ENCODE assay signal across 7 mouse cellular contexts in genomic region chr10:34019302-34020075, GRCm38 (mm10). TPM values are rescaled to one million over a fixed set of nuclear protein-coding genes. Genes with fewer than 3 reads are reported as not detected.
DNase-seq lines count a peak whose midpoint lies in the region; ATAC-seq lines count a peak whose summit lies in the region.

Gene Rwdd1 (minus strand): TSS chr10:34019624.

- under 1% methylated on average over 82 of the region's 82 CpGs for WGBS in intestine, embryonic 15.5 days
- WGBS in midbrain, embryonic 10.5 days: under 1% methylated on average over 82 of the region's 82 CpGs

- H3K4me2 ChIP-seq in intestine, embryonic 15.5 days (replicated peaks): peak within 1 kb of the TSS; percentile 79

- H3K27ac ChIP-seq in intestine, embryonic 15.5 days: peak within 1 kb of the TSS; percentile 95
- H3K27ac ChIP-seq in midbrain, embryonic 10.5 days (replicated peaks): peak within 1 kb of the TSS; percentile 94

- H3K36me3 ChIP-seq in intestine, embryonic 15.5 days: no peaks in the 10 kb centered on the region
- H3K36me3 ChIP-seq in midbrain, embryonic 10.5 days: no peaks in the 10 kb centered on the region

- H3K4me3 ChIP-seq in intestine, embryonic 15.5 days (replicated peaks): peak within 1 kb of the TSS; percentile 74
- H3K4me3 ChIP-seq in midbrain, embryonic 10.5 days: peak within 1 kb of the TSS; percentile 91

- H3K4me1 ChIP-seq in intestine, embryonic 15.5 days (replicated peaks): peaks cover 3% of the 10 kb centered on the region; the same call in 1 of the 2 replicates
- peaks cover 22% of the 10 kb centered on the region for H3K4me1 ChIP-seq in midbrain, embryonic 10.5 days

- intact Hi-C loops in gastrocnemius, postnatal 36 days (cut with DNase I): no loop called here
- intact Hi-C loops in left cerebral cortex, postnatal 25 days (cut with DNase I): loop anchor here (1.0 to 5.0 kb wide), 3 partner anchors 188 to 278 kb away; partner anchors contain the start of genes Dse, Tspyl1 and Tspyl4

- H3K27me3 ChIP-seq in intestine, embryonic 15.5 days (replicated peaks): no peaks in the 10 kb centered on the region
- H3K27me3 ChIP-seq in midbrain, embryonic 10.5 days (ENCODE audit: low read depth, poor library complexity, severe bottlenecking): no peaks in the 10 kb centered on the region

- DNase-seq in adrenal gland, adult 2 months: peak; percentile 99
- DNase-seq in embryo, embryonic 11.5 days (ENCODE audit: low read depth, low spot score): peak; percentile 92
- DNase-seq in gastrocnemius, postnatal 36 days: peak; percentile 93 to 96
- DNase-seq in left cerebral cortex, postnatal 25 days (ENCODE audit: low spot score in 2 of 2): peak; percentile 98 to 99
- DNase-seq in midbrain, embryonic 10.5 days (ENCODE audit: low spot score): peak; percentile 99
- peak; percentile 96 for DNase-seq in right cerebral cortex, postnatal 4 days

- ATAC-seq in intestine, embryonic 15.5 days: peak; percentile 100

- H3K9ac ChIP-seq in intestine, embryonic 15.5 days: peak within 1 kb of the TSS; percentile 88

- H3K9me3 ChIP-seq in intestine, embryonic 15.5 days: no peaks in the 10 kb centered on the region
- no peaks in the 10 kb centered on the region for H3K9me3 ChIP-seq in midbrain, embryonic 10.5 days (replicated peaks)

RNA-seq across cellular contexts. Expression of gene Rwdd1, which starts in this region (rescaled TPM):
- total RNA-seq in adrenal gland, adult 2 months (2021): 100 to 1,000 TPM in 1 of 2 experiments, 10 to 100 TPM in 1; 82.1 to 114 TPM
- polyA plus RNA-seq in adrenal gland, adult 2 months (2012; rRNA removed): 87.5 and 95.8 TPM in 2 replicates
- 100 to 1,000 TPM; 129 to 133 TPM for total RNA-seq in gastrocnemius, postnatal 36 days (2021)
- 102 and 122 TPM in 2 replicates for polyA plus RNA-seq in intestine, embryonic 15.5 days (2015; fragmentation: Nextera tagmentation; extraction: Ambion mirVana)
- total RNA-seq in left cerebral cortex, postnatal 25 days (2021): 100 to 1,000 TPM in 1 of 2 experiments, 10 to 100 TPM in 1; 89.7 to 101 TPM
- polyA plus RNA-seq in midbrain, embryonic 10.5 days (2016; fragmentation: Nextera tagmentation; extraction: Ambion mirVana): 134 and 154 TPM in 2 replicates

Comparison
In these comparisons a context has a peak if more than half of its experiments do, and no peak if none do; other contexts are left out.
1. Peak in every context shown above with its lines: DNase-seq, ATAC-seq, H3K4me3 ChIP-seq and H3K27ac ChIP-seq.